Mouse (Mus musculus) kidney, postnatal 4 days (tissue): ENCODE data around the gene Il16.
"Not testable (repeated sequence)": the region's sequence is repeated elsewhere in the genome, so short reads cannot be mapped to it uniquely, and the experiment has no call there.

Experiments used
- DNase-seq, 2 experiments: peaks; one replicate each; pipeline ENCODE4 v3.0.0; 2021; ENCODE audit warnings: mixed read lengths in 2 of 2

The Il16 gene

DNA sequence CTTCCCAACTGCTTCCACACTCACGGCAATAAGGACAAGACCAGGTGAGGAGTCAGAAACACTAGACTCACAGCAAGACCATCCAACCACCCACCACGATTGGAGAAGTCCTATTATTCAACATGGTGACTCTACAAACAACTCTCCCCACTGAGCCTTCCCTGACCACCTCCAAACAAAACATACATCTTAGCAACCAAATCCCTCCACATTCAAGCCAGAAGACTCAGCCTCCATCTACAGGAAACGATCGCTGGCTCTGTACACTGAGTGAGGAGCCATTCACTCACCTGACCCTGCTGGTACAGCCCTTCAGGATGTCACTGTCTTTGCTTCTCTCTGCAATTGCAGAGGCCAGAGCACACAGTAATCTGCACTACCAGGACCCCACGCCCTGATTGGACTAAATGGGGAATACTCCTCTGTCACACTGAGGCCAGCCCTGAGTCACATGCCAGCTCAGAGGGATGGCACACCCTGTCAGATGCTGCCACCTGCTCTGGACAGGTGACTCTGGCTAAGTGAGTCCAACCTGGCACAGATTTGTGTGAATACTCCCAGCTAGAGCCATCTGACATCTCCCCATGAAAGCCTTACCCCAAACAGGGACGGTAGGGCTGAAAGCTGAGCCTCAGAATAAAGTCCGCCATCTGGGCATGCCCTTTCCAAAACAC lies 10.3 kb downstream of the Il16 start:
- no peak for DNase-seq

DNA sequence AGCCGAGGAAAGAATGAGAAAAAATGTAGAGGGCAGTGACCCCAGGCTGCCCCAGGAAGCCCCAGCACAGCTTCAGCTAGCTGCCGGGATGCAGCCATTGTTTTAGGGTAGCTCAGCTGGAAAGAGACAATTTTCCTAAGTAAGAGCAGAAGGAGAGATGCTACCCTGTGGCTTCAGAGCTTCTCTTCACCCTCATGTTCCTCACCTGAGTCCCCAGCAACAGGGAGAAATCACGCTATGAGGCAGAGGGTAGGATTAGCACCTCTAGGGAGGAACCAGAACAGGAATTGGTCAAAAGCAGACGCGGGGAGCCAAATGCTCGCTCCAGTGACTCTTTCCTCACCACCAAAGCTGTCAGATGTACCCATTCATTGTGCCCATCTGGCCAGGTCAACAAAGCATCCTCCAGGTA lies 10.8 kb downstream of the Il16 start:
- DNase-seq = no peak

DNA sequence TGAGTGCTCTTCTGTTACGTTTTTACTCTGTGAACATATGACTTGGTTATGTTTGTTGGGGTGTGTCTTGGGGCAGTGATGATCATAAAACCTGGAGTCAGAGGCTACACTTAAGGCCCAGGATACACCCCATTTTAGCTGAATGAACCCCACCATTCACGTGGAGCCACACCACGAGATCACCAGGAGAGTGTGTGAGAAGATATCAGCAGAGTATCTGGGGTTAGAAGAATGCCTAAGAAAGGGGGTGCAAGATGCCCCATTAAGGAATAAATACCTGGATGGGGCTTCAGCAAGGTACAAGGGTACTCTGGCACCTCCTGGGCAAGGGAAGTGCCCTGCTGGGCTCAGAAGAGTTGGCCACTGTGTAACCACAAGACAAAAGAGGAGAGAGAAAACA lies 11.3 kb downstream of the Il16 start:
- no peak for DNase-seq

DNA sequence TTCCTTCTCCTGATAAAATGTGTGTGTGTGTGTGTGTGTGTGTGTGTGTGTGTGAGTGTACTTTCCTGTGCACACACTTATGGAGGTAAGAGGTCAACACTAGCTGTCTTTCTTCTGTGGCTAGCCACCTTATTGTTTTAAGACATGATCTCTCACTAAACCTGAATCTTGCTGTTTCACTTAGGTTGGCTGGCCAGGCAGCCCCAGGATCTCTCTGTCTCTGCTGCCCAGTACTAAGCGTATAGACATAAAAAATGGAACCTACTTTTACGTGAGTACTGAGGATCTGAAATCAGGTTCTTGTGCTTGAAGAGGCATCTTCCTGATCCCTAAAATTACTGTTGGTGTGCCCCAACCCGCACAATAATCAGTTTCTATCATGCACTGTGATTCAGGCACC lies 12.7 kb downstream of the Il16 start:
- DNase-seq = no peak

DNA sequence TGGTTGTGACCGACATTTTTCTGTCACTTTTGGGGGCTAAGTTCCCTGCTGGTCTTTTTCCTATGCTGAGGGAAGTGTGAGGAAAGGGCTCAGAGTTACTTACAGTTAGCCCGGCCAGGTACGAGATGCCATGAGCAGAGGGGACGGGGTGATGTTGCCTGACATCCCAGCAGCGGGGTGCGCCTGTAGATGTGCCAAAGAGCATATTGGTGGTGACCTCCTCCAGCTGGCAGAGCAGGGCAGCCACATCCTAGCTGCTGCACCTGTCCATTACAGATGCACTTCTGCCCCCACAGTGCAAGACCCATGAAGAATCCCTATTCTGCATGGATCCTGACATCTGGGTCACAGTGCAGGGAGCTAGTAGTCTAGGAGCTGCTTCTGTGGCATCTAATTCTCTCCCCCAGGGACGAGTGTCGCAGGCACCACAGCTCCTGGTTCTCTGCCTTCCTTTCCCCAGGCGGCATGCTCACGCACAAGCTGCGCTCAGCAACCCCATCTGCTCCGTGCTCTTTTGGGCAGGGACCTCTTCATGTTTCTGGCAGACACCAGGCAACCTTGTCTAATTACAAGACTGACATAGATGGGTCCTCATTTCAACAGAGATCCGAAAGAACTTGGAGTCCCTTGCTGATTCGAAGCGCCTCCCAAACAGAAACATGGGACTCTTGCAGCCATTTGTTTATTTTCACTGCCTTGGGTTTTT lies 13.4 kb downstream of the Il16 start:
- no peak for DNase-seq

DNA sequence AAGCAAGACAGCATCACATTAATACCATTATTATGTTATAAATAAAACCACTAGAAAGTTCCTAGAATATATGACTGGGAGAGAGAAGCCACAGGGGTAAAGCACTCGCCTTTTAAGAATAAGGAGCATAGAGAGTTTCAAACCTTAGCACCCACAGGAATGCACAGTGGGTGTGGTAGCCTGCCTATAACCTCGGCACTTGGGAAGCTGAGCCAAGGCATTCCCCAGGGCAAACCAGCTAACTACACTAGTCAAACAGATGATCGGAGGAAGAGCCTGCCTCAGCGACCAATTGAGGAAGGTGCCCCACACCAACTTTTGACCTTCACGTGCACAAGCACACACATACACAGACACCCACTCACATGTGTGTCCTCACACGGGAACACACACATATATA lies 14.2 kb downstream of the Il16 start:
- no peak for DNase-seq

DNA sequence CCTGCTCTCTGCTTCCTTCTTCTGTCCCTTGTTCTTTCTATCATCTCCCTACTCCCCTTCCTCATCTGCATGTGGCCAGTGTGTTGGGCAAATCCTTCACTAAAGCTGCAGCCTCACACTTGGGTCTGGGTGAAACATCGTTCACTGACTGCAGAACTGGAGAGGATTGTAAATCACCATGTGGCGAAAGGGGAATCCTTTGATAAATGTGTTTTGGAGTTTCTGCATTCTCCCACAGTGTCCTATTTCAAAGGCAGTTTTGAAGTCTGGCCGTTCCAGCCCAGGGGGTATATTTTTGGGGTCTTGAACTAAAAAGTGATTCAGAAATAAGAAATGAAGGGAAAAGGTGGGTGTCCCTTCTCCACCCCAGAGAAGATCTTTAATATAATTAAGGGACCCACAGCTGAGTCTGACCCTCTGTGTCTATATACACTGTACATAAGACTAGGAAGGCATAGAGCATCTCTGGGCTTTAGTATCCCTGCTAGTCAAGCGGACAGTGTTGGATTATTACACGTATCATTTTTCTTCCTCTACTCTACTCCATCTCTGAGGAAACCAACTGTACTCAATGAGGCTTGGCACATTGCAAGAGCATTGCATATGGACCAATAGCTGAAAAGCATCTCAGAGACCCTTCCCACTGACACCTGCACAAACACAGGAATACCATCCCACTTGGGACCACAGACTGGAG lies 18.4 kb downstream of the Il16 start:
- no peak for DNase-seq

DNA sequence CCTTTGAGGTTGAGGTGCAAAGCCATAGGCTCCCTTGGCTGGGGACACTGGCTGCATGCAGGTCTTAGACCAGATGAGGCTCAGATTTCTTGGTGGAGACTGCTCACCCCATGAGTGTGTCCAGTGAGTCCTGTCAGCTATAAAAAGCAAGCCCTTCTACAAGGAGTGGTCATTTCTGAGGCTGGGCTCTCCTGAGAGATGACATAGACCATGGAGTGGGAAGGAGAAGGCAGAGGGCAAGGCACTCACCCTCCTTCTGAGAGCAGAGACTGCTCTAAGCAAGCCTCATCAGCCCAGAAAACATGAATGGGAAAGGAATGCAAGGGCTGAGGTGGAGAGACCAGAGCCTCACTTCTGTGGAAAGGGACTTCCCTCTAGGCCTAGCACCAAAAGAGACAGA lies 19.7 kb downstream of the Il16 start:
- DNase-seq = no peak

DNA sequence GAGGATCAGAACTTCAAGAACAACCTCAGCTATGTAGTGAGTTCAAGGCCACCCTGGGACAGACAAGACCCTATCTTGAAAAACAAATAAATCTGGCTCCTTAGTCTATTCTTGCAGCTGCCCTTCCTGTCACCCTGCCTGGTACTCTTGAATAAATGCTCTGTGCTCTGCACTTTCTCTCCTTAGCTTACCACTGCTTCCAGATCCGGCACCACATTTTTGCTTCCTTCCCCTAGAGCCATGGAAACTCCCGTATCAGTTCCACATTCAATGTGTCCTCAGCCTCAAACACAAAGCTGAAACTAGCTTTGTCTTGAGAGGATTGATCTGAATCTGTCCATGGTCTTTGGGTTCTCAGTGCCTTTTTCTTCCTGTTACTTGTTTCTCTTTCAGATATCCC lies 21.0 kb downstream of the Il16 start:
- no peak for DNase-seq

DNA sequence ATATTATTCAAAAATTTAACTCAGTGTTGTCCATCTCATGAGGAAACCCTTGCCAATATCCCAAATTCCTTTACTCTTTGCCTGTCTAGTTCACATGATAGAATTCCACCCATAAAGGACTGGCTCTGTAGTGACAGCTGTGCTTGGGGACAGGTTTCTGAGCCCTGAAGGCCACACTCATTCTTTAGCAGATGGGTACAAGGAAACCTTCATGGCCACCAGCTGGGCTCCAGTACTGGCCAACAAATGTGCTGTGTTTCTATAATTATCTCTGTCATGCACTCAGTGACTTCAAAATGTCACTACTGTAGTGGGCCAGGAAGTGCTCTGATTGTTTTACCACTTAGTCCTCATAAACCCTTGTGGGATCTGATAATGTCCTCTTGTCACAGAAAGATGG lies 21.6 kb downstream of the Il16 start:
- no peak for DNase-seq

DNA sequence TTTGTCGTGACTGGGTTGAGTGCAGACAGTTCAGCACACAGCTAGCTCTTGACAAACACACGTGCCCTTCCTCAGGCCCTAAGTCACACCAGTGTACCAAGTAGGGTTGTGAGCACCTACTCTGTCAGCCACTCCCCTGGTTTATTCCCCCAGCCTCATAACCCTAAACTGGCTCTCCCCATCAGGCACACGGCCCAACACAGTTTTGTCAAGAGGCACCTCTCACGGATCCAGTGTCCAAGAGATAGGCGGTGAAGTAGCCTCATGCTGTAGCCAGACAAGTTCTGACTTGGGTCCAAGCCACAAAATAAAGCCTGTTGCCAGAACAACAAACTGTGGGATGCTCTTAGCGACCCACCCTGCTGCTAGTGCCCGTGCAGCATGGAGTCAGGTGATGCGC lies 22.3 kb downstream of the Il16 start:
- no peak for DNase-seq

DNA sequence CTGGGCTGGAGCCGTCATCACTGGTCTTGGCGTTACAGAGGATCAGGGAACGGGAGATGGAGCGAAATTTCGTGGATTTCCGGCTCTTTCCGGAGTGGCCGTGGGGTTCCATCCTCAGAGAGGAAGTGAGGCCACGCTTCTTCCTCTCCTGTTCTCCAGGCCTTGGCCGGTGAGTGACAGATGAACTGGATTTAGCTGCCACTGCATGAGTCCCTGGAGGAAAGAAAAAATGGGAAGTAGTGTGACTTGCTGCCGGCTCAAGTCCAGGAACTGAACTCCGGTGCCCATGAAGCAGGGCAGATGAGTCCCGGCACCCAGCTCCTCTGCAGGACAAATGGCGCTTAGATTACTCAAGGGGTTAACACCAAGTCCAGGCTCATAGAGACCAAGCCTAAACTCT lies 23.0 kb downstream of the Il16 start:
- no peak for DNase-seq

DNA sequence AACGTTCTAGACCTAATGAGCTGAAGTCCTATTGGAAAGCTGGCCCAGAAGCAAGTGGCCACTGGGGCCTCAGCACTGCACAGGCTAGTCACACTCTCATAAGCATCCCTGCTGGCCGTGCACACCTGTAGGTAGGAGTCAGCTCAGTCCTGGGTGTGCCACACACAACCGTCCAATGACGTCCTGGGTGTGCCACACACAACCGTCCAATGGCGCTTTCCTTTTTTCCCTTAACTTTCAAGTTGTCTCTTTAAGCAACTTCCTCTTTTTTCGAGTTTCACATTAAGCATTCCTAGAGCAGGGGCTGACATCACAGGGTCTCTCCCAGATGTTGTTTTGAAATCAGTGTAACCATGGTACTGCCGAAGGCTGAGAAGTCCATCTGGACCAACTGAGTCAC lies 25.3 kb downstream of the Il16 start:
- no peak for DNase-seq

DNA sequence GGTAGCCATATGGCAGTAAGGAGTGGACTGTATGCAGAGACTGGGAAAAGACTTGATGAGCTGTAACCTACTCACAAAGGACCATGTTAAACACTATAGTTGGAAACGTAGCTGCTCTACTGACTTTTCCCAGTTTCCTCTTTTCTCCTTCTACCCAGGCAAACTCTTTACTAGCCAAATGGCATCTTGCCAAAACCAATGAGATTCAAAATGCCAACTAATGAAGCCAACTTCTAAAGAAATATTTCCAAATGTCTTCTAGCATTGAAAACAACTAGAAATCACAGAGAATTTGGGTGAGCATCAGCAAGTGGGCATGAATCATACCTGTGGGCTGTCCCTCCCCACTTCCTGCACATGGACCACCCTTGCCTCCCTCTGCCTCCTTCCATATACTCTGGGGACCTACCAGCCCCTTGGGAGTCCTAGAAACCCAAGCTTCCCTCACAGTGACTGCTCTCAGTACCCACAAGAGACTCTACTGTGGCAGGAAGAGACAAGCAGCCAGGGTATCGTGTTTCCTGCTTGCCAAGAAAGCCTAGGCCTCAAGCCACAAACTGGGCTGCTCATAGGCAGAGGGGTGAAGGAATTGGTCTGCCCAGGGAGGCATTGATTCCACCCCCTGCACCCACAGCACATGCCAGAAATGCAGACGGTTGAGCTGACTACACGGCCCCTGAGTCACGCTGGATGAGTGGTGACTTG lies 28.4 kb downstream of the Il16 start:
- DNase-seq = peak in 1 of 2 experiments; percentile 15

DNA sequence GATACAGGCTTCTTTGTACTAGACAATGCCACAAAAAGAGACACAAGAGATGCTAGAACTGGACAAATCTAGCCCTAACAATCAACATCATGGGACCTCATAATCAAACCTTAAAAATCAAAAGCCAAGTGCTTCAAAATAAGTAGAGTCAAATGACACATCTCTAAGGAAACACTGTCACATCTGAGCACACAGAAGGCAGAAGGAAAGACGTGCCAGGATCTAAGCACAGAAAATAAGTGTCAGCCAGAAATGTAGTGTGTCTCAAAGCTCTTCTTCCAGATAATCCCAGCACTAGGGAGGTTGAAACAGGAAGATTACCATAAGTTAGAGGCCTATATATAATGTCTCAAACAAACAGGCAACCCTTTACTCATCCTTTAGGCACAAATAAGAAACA lies 31.9 kb downstream of the Il16 start:
- no peak for DNase-seq

DNA sequence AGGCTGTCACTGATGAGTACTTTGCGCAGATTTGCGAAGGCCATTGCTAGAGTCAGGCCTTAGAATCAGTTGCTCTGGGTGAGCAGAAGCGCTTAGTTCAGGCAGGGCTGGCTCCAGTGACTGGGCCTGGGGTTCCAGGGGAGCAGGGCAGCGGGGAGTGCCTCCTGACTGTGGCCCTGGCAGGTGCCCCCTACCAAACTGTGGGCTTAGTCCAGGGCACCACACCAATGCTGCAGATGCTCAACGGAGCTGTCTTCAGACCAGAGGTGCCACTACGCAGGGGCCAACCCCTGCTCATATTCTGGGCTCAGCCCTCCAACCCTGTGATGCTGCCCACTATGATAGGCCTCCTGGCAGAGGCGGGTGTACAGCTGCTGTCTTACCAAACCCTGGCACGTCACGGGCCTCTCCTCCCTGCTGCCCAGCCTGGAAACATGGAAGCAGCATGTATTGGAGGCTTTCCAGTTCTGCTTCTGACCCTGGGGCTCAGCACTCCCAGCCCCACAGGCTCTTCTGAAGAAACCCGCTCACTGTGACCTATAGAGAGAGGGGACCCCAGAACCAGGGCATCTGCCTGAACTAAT lies 33.8 kb downstream of the Il16 start:
- not testable (repeated sequence) for DNase-seq

DNA sequence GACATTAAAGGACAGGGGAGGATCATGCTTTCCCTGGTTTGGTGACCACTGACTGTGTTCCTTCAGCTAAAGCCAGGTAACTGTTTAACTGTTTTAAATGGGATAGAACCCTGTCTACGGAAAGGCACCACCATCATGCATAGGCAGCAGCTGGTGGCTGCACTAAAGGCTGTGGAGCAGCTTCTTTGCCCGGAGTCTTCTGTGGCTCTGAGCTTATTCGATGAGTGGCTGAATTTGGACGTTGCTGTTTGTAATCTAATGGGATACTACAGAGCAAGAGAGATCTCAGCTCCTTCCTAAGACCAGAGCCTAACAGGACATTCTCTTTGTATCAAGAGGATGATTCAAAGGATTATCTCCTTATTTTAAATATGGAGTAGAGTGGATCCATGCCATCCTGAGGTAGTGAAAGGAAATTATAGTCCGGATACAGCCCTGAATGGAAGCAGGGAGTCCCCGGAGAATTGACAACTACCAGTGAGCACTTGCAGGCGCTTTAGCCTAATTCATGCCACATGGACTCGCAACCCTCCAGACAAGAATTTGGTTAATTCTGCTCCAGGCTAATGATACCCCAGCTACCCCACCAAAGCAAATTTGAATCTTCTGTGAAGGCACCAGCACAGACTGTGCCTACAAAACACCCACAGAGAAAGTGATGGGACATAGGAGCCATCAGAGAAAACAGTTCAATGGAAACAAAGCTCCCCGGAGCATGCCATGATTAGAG lies 42.3 kb downstream of the Il16 start:
- no peak for DNase-seq

DNA sequence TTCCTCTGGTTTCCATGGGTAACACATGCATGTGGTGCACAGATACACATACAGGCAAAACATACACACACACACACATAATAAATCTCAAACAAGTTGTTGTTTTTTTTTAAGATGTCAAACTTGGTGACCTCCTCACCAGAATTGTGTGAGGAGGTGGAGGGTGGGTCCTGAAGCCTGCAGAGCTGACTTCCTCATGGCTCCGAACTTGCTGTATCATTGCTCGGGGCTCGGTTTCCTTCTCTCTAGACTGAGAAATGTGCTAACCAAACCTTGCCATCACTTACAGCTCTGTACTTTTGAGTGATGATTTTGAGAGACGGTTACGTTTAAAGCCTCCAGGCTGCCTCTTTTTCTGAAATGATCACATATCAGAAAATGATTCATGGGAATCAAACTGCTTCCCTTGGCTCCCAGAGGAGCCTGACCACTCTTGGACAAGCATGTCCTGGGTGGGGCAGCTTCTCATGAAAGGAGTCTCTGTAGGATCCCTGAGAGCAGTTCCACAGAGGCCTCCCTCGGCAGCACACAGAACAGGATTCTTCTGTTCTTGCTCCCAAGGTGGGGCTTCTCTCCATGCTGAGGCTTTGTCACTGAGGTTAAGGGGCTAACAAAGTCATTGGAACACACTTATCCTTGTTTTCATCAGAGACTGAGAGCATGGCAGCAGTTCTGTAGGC lies 46.3 kb downstream of the Il16 start:
- no peak for DNase-seq

DNA sequence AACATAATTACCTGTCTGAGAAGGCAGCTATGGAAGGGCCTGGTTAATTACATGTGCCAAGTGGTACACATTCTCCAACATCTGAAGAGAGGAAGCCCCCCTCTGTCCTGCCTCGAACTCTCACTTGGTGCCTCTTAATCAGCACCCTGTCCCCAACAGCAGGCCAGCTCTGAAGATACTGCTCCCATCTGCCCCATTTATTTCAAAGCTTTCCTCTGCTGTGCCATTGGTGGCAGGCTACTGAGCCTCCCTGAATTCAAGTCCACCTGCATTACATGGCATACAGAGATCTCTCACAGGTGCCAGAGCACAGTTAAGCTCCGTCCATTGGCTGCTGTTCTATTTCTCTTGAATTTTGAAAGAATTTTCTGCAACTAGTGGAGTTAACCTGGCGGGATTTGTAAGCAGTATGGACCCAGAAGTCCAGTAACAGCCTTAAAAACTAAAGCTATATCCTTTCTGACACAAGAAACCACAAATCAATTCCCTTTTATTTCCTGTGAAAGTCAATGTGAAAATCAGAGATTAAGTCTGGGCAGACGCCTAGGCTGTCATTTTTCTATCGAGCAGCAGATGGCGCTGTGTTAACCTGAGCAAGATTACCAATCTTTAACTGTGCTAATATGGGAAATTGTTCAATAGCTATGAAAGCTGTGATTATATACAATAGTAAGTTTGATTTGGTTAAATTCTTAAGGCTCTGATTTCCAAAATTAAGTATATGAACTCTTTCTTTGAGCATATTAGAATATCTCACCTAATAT lies 49.9 kb downstream of the Il16 start:
- DNase-seq = peak; percentile 53 to 65

DNA sequence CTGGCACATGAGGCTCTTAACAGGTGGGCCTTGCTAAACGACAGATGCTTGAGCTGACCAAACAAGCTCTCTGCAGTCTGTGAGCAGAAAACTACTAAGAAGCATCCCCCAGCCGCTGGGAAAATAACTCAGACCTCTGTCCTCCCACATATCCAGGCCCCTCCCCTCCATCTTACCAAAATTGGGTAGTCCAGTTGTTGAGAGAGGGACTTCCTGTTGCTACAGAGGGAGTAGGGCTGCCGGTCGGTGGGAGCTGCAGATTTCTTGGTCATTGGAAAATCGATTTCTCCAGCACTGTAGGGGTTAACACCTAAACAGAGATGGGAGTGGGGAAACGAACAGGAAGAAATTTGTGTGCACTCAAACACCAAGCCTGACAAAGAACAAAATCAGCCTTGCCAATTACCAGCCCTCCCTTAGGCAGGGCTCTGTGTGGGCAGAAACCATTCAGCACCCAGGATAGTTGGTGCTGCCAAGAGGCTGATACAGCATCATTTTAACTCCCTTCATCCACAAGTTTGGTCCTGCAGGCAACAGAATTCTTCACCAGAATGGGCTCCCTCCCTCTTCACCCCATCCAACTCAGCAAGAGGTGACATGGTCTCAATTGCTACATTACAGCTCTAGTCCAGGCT lies 62.8 kb downstream of the Il16 start:
- DNase-seq = peak in 1 of 2 experiments; percentile 20

DNA sequence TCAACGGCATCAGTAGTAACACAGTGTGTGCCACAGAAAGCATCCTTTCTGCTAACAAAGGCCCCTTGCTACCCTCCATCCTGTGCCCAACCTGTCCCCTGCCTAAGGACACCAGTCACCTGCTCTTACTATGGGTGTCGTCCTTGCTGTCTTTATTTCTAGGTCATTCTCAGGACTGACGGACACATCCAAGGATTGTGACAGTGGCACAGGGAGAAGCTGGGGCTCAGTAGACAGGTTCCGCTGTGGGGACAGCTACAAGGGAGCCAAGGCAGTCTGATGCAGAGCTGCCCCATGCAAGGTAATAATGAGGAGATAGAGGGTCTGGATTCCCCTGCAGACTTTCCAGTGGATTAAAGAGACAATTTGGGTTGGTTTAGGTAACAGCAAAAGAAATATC lies 67.0 kb downstream of the Il16 start:
- DNase-seq = no peak
